Mouse (Mus musculus) lung, postnatal 0 days (tissue): Measurements from ENCODE around the gene Per3. TPM values are rescaled to one million over a fixed set of nuclear protein-coding genes. Genes with fewer than 3 reads are reported as not detected.
"Not testable (repeated sequence)": the region's sequence is repeated elsewhere in the genome, so short reads cannot be mapped to it uniquely, and the experiment has no call there.

ENCODE experiments used
- ATAC-seq: fragments of 200-750 bp; cut with Nextera tagmentation; 2 replicates; pipeline ENCODE4 v1.8.0; 2017; ENCODE audit warnings: moderate library complexity
- DNase-seq: peaks from one replicate; pipeline ENCODE4 v3.0.0-alpha.2; 2016; ENCODE audit warnings: low spot score
- H3K27ac ChIP-seq: fragments of 300-500 bp; sonication (generic); 2 replicates; pipeline ENCODE4 v1.5.1; 2014; ENCODE audit warnings: antibody characterized with exemption, mild to moderate bottlenecking, low read length, mixed read lengths
- H3K27me3 ChIP-seq: fragments of 300-500 bp; sonication (generic); replicated peaks from 2 replicates; pipeline ENCODE4 v1.6.1; 2014; ENCODE audit warnings: low read length, mixed read lengths; ENCODE audit not compliant: insufficient read depth
- H3K36me3 ChIP-seq: fragments of 300-500 bp; sonication (generic); 2 replicates; pipeline ENCODE4 v1.6.1; 2014; ENCODE audit warnings: low read length, mixed read lengths; ENCODE audit not compliant: insufficient read depth
- H3K4me1 ChIP-seq: fragments of 300-500 bp; sonication (generic); 2 replicates; pipeline ENCODE4 v1.6.1; 2014; ENCODE audit warnings: antibody characterized with exemption, low read depth, low read length, mixed read lengths; ENCODE audit not compliant: insufficient read depth
- H3K4me2 ChIP-seq: fragments of 300-500 bp; sonication (generic); replicated peaks from 2 replicates; pipeline ENCODE4 v1.6.1; 2014; ENCODE audit warnings: low read depth, mild to moderate bottlenecking, low read length, moderate library complexity, mixed read lengths
- H3K4me3 ChIP-seq: fragments of 300-500 bp; sonication (generic); 2 replicates; pipeline ENCODE4 v1.5.1; 2014; ENCODE audit warnings: low read depth, low read length
- H3K9ac ChIP-seq: fragments of 300-500 bp; sonication (generic); replicated peaks from 2 replicates; pipeline ENCODE4 v1.6.1; 2014; ENCODE audit warnings: low read depth, mild to moderate bottlenecking
- H3K9me3 ChIP-seq: fragments of 300-500 bp; sonication (generic); 2 replicates; pipeline ENCODE4 v1.6.1; 2016; ENCODE audit warnings: low read length, mixed read lengths
- CTCF ChIP-seq: IDR thresholded peaks from 2 replicates; pipeline ENCODE4 v1.5.1; 2016; ENCODE audit warnings: antibody characterized with exemption, mild to moderate bottlenecking
- EP300 ChIP-seq: IDR thresholded peaks from 2 replicates; pipeline ENCODE4 v1.6.1; 2016; ENCODE audit warnings: antibody characterized with exemption, mild to moderate bottlenecking, control low read depth
- WGBS: fragments of 180-500 bp; shearing (Covaris S2); extraction: QIAGEN DNeasy Blood & Tissue Kit; methylation state at CpG from one replicate; pipeline ENCODE4 v1.1.7; 2014; 5-methylcytosine and 5-hydroxymethylcytosine counted together
- polyA plus RNA-seq: library from polyadenylated mRNA; unstranded; fragments of >200 nt; fragmentation: Nextera tagmentation; extraction: Ambion mirVana; gene quantifications from 2 replicates; pipeline ENCODE4 v1.2.1, GENCODE M21; 2015

Per3 gene
- polyA plus RNA-seq, 1 experiment from 2014 or later, result 22.9 TPM

- ATAC-seq (no peak), DNase-seq (no peak)
- Histone ChIP-seq H3K27ac (no peak overlapping the region), H3K4me2 (peak overlapping the region; percentile 20; the same call in 1 of the 2 replicates), H3K4me3 (no peak overlapping the region), H3K4me1 (peaks cover 5% of the 10 kb centered on the region; the same call in 1 of the 2 replicates), H3K9ac (no peak overlapping the region), H3K36me3 (no peaks in the 10 kb centered on the region), H3K9me3 (no peaks in the 10 kb centered on the region), H3K27me3 (no peaks in the 10 kb centered on the region)
- no peak for TF ChIP-seq CTCF
- TF ChIP-seq EP300, result no peak
- WGBS, result 68% methylated on average over 5 of the region's 5 CpGs
Observed at GRCm38 (mm10) chr4:151041506-151041905, 3.0 kb downstream of the Per3 start.

- no peak overlapping the region for H3K4me2 ChIP-seq
- peaks cover 1% of the 10 kb centered on the region; the same call in 1 of the 2 replicates for H3K36me3 ChIP-seq
- TF ChIP-seq EP300, result no peak
- TF ChIP-seq CTCF, result no peak
- no peaks in the 10 kb centered on the region for H3K9me3 ChIP-seq
- no peak overlapping the region for H3K9ac ChIP-seq
- no peaks in the 10 kb centered on the region for H3K27me3 ChIP-seq
- no peak overlapping the region for H3K27ac ChIP-seq
- H3K4me3 ChIP-seq, result no peak overlapping the region
- DNase-seq (no peak), ATAC-seq (no peak)
- WGBS, result 88% methylated on average over 11 of the region's 11 CpGs
- no peaks in the 10 kb centered on the region for H3K4me1 ChIP-seq
Observed at GRCm38 (mm10) chr4:151037800-151038199, 6.7 kb downstream of the Per3 start.

- TF ChIP-seq EP300 (no peak), CTCF (no peak)
- no peaks in the 10 kb centered on the region for H3K27me3 ChIP-seq
- no peak overlapping the region for H3K4me3 ChIP-seq
- H3K27ac ChIP-seq, result no peak overlapping the region
- no peaks in the 10 kb centered on the region for H3K4me1 ChIP-seq
- no peak for DNase-seq
- H3K4me2 ChIP-seq, result no peak overlapping the region
- ATAC-seq, result no peak
- no peak overlapping the region for H3K9ac ChIP-seq
- 84% methylated on average over 7 of the region's 7 CpGs for WGBS
- peaks cover 4% of the 10 kb centered on the region; the same call in 1 of the 2 replicates for H3K36me3 ChIP-seq
- no peaks in the 10 kb centered on the region for H3K9me3 ChIP-seq
Observed at GRCm38 (mm10) chr4:151036521-151036920, 7.9 kb downstream of the Per3 start.

GRCm38 (mm10) chr4:151027001-151027400 is 17.5 kb downstream of the Per3 start:
- 39% methylated on average over 6 of the region's 6 CpGs for WGBS
- Histone ChIP-seq H3K9ac (no peak overlapping the region), H3K4me3 (no peak overlapping the region), H3K9me3 (no peaks in the 10 kb centered on the region), H3K4me1 (no peaks in the 10 kb centered on the region), H3K27ac (no peak overlapping the region), H3K36me3 (peaks cover 7% of the 10 kb centered on the region; the same call in 1 of the 2 replicates), H3K4me2 (no peak overlapping the region), H3K27me3 (no peaks in the 10 kb centered on the region)
- no peak for TF ChIP-seq EP300
- peak; percentile 84 for TF ChIP-seq CTCF
- DNase-seq (peak; percentile 58), ATAC-seq (peak; percentile 47; the same call in 1 of the 2 replicates)

- 64% methylated on average over 9 of the region's 9 CpGs for WGBS
- Histone ChIP-seq H3K27ac (no peak overlapping the region), H3K4me1 (no peaks in the 10 kb centered on the region), H3K4me2 (no peak overlapping the region), H3K36me3 (peaks cover 11% of the 10 kb centered on the region; the same call in 1 of the 2 replicates), H3K9ac (no peak overlapping the region), H3K4me3 (no peak overlapping the region), H3K9me3 (no peaks in the 10 kb centered on the region), H3K27me3 (no peaks in the 10 kb centered on the region)
- TF ChIP-seq CTCF, result no peak
- no peak for ATAC-seq
- no peak for DNase-seq
Observed at GRCm38 (mm10) chr4:151024152-151024551, 20.3 kb downstream of the Per3 start.

GRCm38 (mm10) chr4:151017356-151017755 is 27.1 kb downstream of the Per3 start:
- not testable (repeated sequence) for H3K27ac ChIP-seq, H3K4me3 ChIP-seq, H3K9me3 ChIP-seq, ATAC-seq, H3K9ac ChIP-seq, H3K4me2 ChIP-seq, H3K27me3 ChIP-seq, DNase-seq, H3K4me1 ChIP-seq
- 94% methylated on average over 1 of the region's 1 CpGs for WGBS
- peaks cover 20% of the 10 kb centered on the region; the same call in 1 of the 2 replicates for H3K36me3 ChIP-seq

- no peak overlapping the region for H3K4me2 ChIP-seq
- H3K4me3 ChIP-seq, result no peak overlapping the region
- H3K4me1 ChIP-seq, result no peaks in the 10 kb centered on the region
- ATAC-seq (no peak), DNase-seq (no peak)
- H3K27me3 ChIP-seq, result no peaks in the 10 kb centered on the region
- H3K9ac ChIP-seq, result no peak overlapping the region
- H3K27ac ChIP-seq, result no peak overlapping the region
- no peak for TF ChIP-seq CTCF
- no peak for TF ChIP-seq EP300
- 82% methylated on average over 10 of the region's 10 CpGs for WGBS
- no peaks in the 10 kb centered on the region for H3K9me3 ChIP-seq
- H3K36me3 ChIP-seq, result peaks cover 20% of the 10 kb centered on the region; the same call in 1 of the 2 replicates
Observed at GRCm38 (mm10) chr4:151015946-151016345, 28.5 kb downstream of the Per3 start.
